Mouse (Mus musculus): ENCODE data around the gene Car3.

- TF ChIP-seq POLR2A (IDR thresholded peaks at IDR 0.05; ENCODE audit: low read depth, low read length) (no peak), CTCF (IDR thresholded peaks at IDR 0.05; ENCODE audit: extremely low read depth, insufficient read length, insufficient replicate concordance, low read depth, low read length) (no peak)
Observed at GRCm38 (mm10) chr3:14893700-14894099, 30.4 kb downstream of the Car3 start.

Data from small intestine, adult 2 months (tissue).